Mouse (Mus musculus) limb, embryonic 11.5 days (tissue): Measurements from ENCODE around the gene Rad54l2. TPM values are rescaled to one million over a fixed set of nuclear protein-coding genes. Genes with fewer than 3 reads are reported as not detected.

ENCODE experiments used
- ATAC-seq: fragments of 200-750 bp; cut with Nextera tagmentation; 2 replicates; pipeline ENCODE4 v1.8.0; 2017; ENCODE audit warnings: low read depth; ENCODE audit not compliant: insufficient number of reproducible peaks, low FRiP score, low TSS enrichment
- DNase-seq: peaks from one replicate; pipeline ENCODE4 v3.0.0-alpha.2; 2015; ENCODE audit warnings: low spot score
- H3K27ac ChIP-seq: fragments of 300-500 bp; sonication (generic); replicated peaks from 2 replicates; pipeline ENCODE4 v1.5.1; 2014; ENCODE audit warnings: low read depth, mild to moderate bottlenecking, low read length
- H3K27me3 ChIP-seq: fragments of 300-500 bp; sonication (generic); 2 replicates; pipeline ENCODE4 v1.6.1; 2014; ENCODE audit warnings: mild to moderate bottlenecking, low read length, mixed read lengths; ENCODE audit not compliant: control insufficient read depth, insufficient read depth
- H3K36me3 ChIP-seq: fragments of 300-500 bp; sonication (generic); 2 replicates; pipeline ENCODE4 v1.6.1; 2014; ENCODE audit warnings: mild to moderate bottlenecking, low read length, moderate library complexity, mixed read lengths; ENCODE audit not compliant: control insufficient read depth, insufficient read depth
- H3K4me1 ChIP-seq: fragments of 300-500 bp; sonication (generic); 2 replicates; pipeline ENCODE4 v1.6.1; 2014; ENCODE audit warnings: low read length, mixed read lengths; ENCODE audit not compliant: control insufficient read depth, insufficient read depth
- H3K4me2 ChIP-seq: fragments of 300-500 bp; sonication (generic); 2 replicates; pipeline ENCODE4 v1.6.1; 2014; ENCODE audit warnings: low read depth, mild to moderate bottlenecking, moderate library complexity; ENCODE audit not compliant: severe bottlenecking
- H3K4me3 ChIP-seq: fragments of 300-500 bp; sonication (generic); 2 replicates; pipeline ENCODE4 v1.5.1; 2014; ENCODE audit warnings: low read depth, low read length
- H3K9ac ChIP-seq: fragments of 300-500 bp; sonication (generic); 2 replicates; pipeline ENCODE4 v1.6.1; 2014; ENCODE audit warnings: mild to moderate bottlenecking, low read length
- H3K9me3 ChIP-seq: fragments of 300-500 bp; sonication (generic); 2 replicates; pipeline ENCODE4 v1.6.1; 2016; ENCODE audit warnings: low read length; ENCODE audit not compliant: control insufficient read depth
- WGBS: fragments of 180-500 bp; shearing (Covaris S2); extraction: QIAGEN DNeasy Blood & Tissue Kit; methylation state at CpG from one replicate; pipeline ENCODE4 v1.1.7; 2014; 5-methylcytosine and 5-hydroxymethylcytosine counted together
- polyA plus RNA-seq: library from polyadenylated mRNA; unstranded; fragments of >200 nt; fragmentation: Nextera tagmentation; extraction: Ambion mirVana; gene quantifications from 2 replicates; pipeline ENCODE4 v1.2.1, GENCODE M21; 2014

The Rad54l2 gene
- polyA plus RNA-seq, 1 experiment from 2014 or later = 7.5 TPM

- H3K4me2 ChIP-seq = no peak overlapping the region
- no peak overlapping the region for H3K4me3 ChIP-seq
- ATAC-seq (no peak), DNase-seq (no peak)
- no peak overlapping the region for H3K27ac ChIP-seq
- H3K27me3 ChIP-seq = no peaks in the 10 kb centered on the region
- H3K9me3 ChIP-seq = no peaks in the 10 kb centered on the region; the same call in 1 of the 2 replicates
- 97% methylated on average over 2 of the region's 2 CpGs for whole genome bisulfite sequencing
- H3K36me3 ChIP-seq = no peaks in the 10 kb centered on the region
- no peak overlapping the region for H3K9ac ChIP-seq
- no peaks in the 10 kb centered on the region for H3K4me1 ChIP-seq
Observed at GRCm38 (mm10) chr9:106738199-106738985, 50.6 kb downstream of the Rad54l2 start.

GRCm38 (mm10) chr9:106733690-106734089, 55.3 kb downstream of the Rad54l2 start:
- no peak overlapping the region for H3K4me3 ChIP-seq
- ATAC-seq (no peak), DNase-seq (no peak)
- no peaks in the 10 kb centered on the region for H3K36me3 ChIP-seq
- H3K27me3 ChIP-seq = no peaks in the 10 kb centered on the region
- H3K9ac ChIP-seq = no peak overlapping the region
- no peak overlapping the region for H3K4me2 ChIP-seq
- H3K9me3 ChIP-seq = no peaks in the 10 kb centered on the region
- 91% methylated on average over 2 of the region's 2 CpGs for WGBS
- H3K4me1 ChIP-seq = no peaks in the 10 kb centered on the region
- no peak overlapping the region for H3K27ac ChIP-seq

GRCm38 (mm10) chr9:106729416-106729815, 59.6 kb downstream of the Rad54l2 start:
- H3K4me2 ChIP-seq = no peak overlapping the region
- H3K36me3 ChIP-seq = no peaks in the 10 kb centered on the region
- H3K9me3 ChIP-seq = no peaks in the 10 kb centered on the region
- no peak overlapping the region for H3K27ac ChIP-seq
- no peak for DNase-seq
- H3K4me1 ChIP-seq = no peaks in the 10 kb centered on the region
- H3K9ac ChIP-seq = no peak overlapping the region
- no peak overlapping the region for H3K4me3 ChIP-seq
- 90% methylated on average over 2 of the region's 2 CpGs for WGBS
- ATAC-seq = no peak
- no peaks in the 10 kb centered on the region for H3K27me3 ChIP-seq

GRCm38 (mm10) chr9:106726891-106727290, 62.1 kb downstream of the Rad54l2 start:
- no peaks in the 10 kb centered on the region for H3K27me3 ChIP-seq
- H3K4me1 ChIP-seq = no peaks in the 10 kb centered on the region
- H3K36me3 ChIP-seq = no peaks in the 10 kb centered on the region
- H3K9me3 ChIP-seq = no peaks in the 10 kb centered on the region
- DNase-seq = no peak
- H3K9ac ChIP-seq = no peak overlapping the region
- no peak overlapping the region for H3K4me3 ChIP-seq
- no peak for ATAC-seq
- H3K4me2 ChIP-seq = no peak overlapping the region
- no peak overlapping the region for H3K27ac ChIP-seq
- WGBS = 96% methylated on average over 1 of the region's 1 CpGs

GRCm38 (mm10) chr9:106725435-106725834, 63.6 kb downstream of the Rad54l2 start:
- Histone ChIP-seq H3K9ac (no peak overlapping the region), H3K4me2 (no peak overlapping the region), H3K27ac (no peak overlapping the region), H3K9me3 (no peaks in the 10 kb centered on the region), H3K4me1 (no peaks in the 10 kb centered on the region), H3K4me3 (no peak overlapping the region), H3K27me3 (no peaks in the 10 kb centered on the region), H3K36me3 (no peaks in the 10 kb centered on the region)
- ATAC-seq (no peak), DNase-seq (no peak)
- 84% methylated on average over 2 of the region's 2 CpGs for WGBS

GRCm38 (mm10) chr9:106724864-106725263, 64.1 kb downstream of the Rad54l2 start:
- ATAC-seq (no peak), DNase-seq (no peak)
- no peaks in the 10 kb centered on the region for H3K27me3 ChIP-seq
- no peaks in the 10 kb centered on the region for H3K4me1 ChIP-seq
- no peaks in the 10 kb centered on the region for H3K36me3 ChIP-seq
- no peak overlapping the region for H3K9ac ChIP-seq
- no peaks in the 10 kb centered on the region for H3K9me3 ChIP-seq
- WGBS = 94% methylated on average over 1 of the region's 1 CpGs
- no peak overlapping the region for H3K4me3 ChIP-seq
- H3K4me2 ChIP-seq = no peak overlapping the region
- no peak overlapping the region for H3K27ac ChIP-seq

- ATAC-seq = no peak
- H3K27me3 ChIP-seq = no peaks in the 10 kb centered on the region
- H3K9ac ChIP-seq = no peak overlapping the region
- no peak for DNase-seq
- H3K9me3 ChIP-seq = no peaks in the 10 kb centered on the region
- H3K4me3 ChIP-seq = no peak overlapping the region
- no peak overlapping the region for H3K4me2 ChIP-seq
- H3K36me3 ChIP-seq = peaks cover 3% of the 10 kb centered on the region; the same call in 1 of the 2 replicates
- H3K4me1 ChIP-seq = no peaks in the 10 kb centered on the region
- no peak overlapping the region for H3K27ac ChIP-seq
- 97% methylated on average over 4 of the region's 4 CpGs for WGBS
Observed at GRCm38 (mm10) chr9:106716729-106717128, 72.3 kb downstream of the Rad54l2 start.

- peaks cover 3% of the 10 kb centered on the region; the same call in 1 of the 2 replicates for H3K36me3 ChIP-seq
- no peaks in the 10 kb centered on the region for H3K9me3 ChIP-seq
- no peak overlapping the region for H3K9ac ChIP-seq
- H3K4me2 ChIP-seq = no peak overlapping the region
- WGBS = 100% methylated on average over 2 of the region's 2 CpGs
- H3K27me3 ChIP-seq = no peaks in the 10 kb centered on the region
- no peak for ATAC-seq
- H3K27ac ChIP-seq = no peak overlapping the region
- H3K4me1 ChIP-seq = no peaks in the 10 kb centered on the region
- H3K4me3 ChIP-seq = no peak overlapping the region
- DNase-seq = no peak
Observed at GRCm38 (mm10) chr9:106716232-106716631, 72.8 kb downstream of the Rad54l2 start.

- ATAC-seq (no peak), DNase-seq (no peak)
- Histone ChIP-seq H3K27ac (no peak overlapping the region), H3K4me2 (no peak overlapping the region), H3K36me3 (peaks cover 14% of the 10 kb centered on the region; the same call in 1 of the 2 replicates), H3K9ac (no peak overlapping the region), H3K9me3 (no peaks in the 10 kb centered on the region), H3K27me3 (no peaks in the 10 kb centered on the region), H3K4me1 (no peaks in the 10 kb centered on the region), H3K4me3 (no peak overlapping the region)
- 97% methylated on average over 2 of the region's 2 CpGs for WGBS
Observed at GRCm38 (mm10) chr9:106712470-106712869, 76.5 kb downstream of the Rad54l2 start.
